Mouse (Mus musculus): Measurements from ENCODE around the gene Tfip11. TPM values are rescaled to one million over a fixed set of nuclear protein-coding genes. Genes with fewer than 3 reads are reported as not detected.

The Tfip11 gene
- polyA plus RNA-seq, 1 experiment from 2014 or later: 19.4 TPM

DNA sequence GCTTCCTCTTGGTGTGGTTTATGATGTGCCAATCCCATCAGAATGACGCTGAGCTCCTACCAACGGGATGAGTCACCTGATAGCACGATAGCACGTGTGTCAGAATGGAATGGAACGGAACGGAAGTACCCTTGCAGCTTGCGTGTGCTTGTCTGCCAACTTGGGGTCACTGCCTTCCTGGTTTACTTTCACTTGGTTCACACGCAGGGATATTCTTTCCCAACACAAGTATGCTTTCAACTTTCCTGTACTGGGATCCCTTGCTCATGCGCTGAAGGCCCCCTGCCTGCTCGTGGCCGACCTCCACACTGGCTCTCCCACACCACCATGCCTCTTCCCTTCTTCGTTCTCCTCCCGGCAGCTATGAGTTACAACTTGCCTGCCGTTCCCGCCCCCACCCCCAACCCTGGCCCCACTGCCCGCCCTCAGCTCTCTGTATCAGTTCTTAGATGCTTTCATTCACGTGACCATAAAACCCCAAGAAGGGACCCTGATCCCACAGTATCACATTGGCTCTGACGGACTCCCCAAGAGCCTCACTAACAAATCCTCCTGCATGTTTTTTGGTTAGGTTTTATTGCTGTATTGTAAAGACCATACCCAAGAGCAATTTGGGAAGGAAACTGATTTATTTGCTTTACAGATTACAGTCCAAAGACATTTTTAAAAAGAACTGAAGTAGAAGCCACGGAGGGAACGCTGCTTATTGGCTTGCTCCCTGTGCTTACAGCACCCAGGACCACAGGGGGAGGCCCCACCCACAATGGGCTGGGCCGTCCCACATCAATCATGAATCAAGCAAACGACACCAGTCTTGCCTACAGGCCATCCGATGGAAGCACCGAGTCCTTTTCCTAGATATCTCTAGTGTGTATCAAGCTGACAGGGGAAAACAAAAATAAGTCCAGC, 1.3 kb upstream of the Tfip11 start:
- peak; percentile 48; the same call in 1 of the 2 replicates for ATAC-seq (ENCODE audit: extremely low read depth, insufficient number of reproducible peaks, low FRiP score, low TSS enrichment)
- peaks cover 25% of the 10 kb centered on the region for H3K36me3 ChIP-seq
- H3K9me3 ChIP-seq: no peaks in the 10 kb centered on the region
- WGBS: 23% methylated on average over 24 of the region's 24 CpGs
- no peaks in the 10 kb centered on the region for H3K27me3 ChIP-seq (replicated peaks)
- peak overlapping the region; percentile 50 for H3K9ac ChIP-seq
- peak overlapping the region; percentile 80 for H3K4me2 ChIP-seq
- H3K4me3 ChIP-seq: peak overlapping the region; percentile 90
- H3K4me1 ChIP-seq: peaks cover 29% of the 10 kb centered on the region
- H3K27ac ChIP-seq (replicated peaks): peak overlapping the region; percentile 77

DNA sequence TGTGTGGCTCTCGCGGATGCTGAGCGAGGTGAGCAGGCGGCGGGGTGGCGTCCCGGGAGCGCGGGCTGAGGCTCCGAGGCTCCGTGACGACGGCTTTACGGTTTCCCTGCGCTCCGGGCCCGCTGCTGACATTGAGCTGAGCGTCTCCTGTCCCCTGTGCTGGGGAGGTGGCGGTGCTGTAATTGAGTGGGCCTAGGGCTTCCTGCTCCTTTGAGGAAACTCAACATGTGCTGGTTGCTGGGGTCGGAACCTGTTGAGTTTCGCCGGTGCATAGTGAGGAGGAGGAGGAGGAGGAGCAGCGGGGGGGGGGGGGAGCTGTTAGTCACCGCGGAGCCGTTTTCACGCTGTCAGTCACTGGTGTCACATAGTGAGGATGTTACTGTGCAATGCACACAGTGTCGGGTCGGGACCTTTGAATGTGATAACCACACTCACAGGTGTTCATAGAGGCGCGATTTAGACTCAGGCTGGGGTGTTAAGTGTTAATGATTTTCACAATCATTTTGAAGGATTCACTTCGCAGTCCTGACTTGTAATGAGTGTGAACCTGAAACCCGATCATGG, 370 bp downstream of the Tfip11 start:
- Histone ChIP-seq H3K36me3 (peaks cover 41% of the 10 kb centered on the region), H3K4me1 (peaks cover 29% of the 10 kb centered on the region), H3K9ac (peak overlapping the region; percentile 92), H3K27ac (replicated peaks) (peak overlapping the region; percentile 26; the same call in 1 of the 2 replicates), H3K27me3 (replicated peaks) (no peaks in the 10 kb centered on the region), H3K9me3 (no peaks in the 10 kb centered on the region), H3K4me2 (peak overlapping the region; percentile 80), H3K4me3 (peak overlapping the region; percentile 90)
- no peak for ATAC-seq (ENCODE audit: extremely low read depth, insufficient number of reproducible peaks, low FRiP score, low TSS enrichment)
- WGBS: 1% methylated on average over 32 of the region's 33 CpGs

DNA sequence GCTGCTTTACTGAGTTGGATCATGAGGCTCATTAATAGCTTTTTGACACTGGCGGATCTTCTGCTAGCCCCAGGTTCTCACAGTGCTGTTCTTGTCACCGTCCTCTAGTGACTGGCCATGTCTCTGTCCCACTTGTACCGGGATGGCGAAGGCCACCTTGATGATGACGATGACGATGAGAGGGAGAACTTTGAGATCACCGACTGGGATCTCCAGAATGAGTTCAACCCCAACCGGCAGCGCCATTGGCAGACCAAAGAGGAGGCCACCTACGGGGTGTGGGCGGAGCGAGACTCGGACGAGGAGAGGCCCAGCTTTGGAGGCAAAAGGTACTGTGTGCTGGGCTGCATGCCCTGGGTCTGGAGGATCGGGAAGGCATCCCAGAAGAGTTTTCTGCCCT, 1.7 kb downstream of the Tfip11 start:
- Histone ChIP-seq H3K9ac (no peak overlapping the region), H3K4me1 (peaks cover 29% of the 10 kb centered on the region), H3K9me3 (no peaks in the 10 kb centered on the region), H3K4me3 (no peak overlapping the region), H3K27ac (replicated peaks) (no peak overlapping the region), H3K27me3 (replicated peaks) (no peaks in the 10 kb centered on the region), H3K36me3 (peaks cover 54% of the 10 kb centered on the region), H3K4me2 (no peak overlapping the region)
- ATAC-seq (ENCODE audit: extremely low read depth, insufficient number of reproducible peaks, low FRiP score, low TSS enrichment): no peak
- 92% methylated on average over 15 of the region's 15 CpGs for WGBS

DNA sequence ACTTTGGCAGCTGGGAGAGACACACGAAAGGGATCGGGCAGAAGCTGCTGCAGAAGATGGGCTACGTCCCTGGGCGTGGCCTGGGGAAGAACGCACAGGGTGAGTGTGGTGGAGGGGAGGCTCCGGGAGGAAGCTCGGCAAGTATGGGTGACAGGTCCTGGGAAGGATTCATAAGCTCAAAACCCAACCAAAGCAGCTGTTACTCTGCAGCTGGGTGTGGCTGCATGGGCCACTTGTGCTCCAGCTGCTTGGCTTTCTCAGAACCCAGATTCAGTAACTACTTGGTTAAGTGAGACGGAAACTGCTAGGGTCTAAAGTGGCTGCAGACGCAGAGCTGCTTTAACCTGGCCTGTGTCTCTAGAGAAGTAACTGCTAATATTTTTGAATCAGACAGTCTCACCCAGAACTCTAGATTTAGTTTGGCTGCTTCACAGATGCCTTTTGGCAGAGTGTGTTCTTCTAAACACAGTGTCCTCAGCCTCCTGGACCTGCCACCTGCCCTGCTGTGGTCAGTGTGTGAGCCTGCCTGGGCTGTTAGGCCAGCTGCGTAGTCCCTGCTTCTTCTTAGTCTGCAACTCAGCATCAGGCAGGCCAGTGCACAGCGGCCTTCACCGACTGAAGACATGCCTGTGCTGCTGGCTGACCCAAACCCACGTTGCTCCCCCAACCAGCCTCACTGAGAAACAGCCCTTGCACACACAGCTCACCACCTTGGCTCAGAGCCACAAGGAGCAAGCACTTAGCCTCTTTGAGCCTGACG, 3.8 kb downstream of the Tfip11 start:
- WGBS: 92% methylated on average over 14 of the region's 14 CpGs
- Histone ChIP-seq H3K4me1 (peaks cover 17% of the 10 kb centered on the region), H3K4me3 (no peak overlapping the region), H3K27me3 (replicated peaks) (no peaks in the 10 kb centered on the region), H3K27ac (replicated peaks) (no peak overlapping the region), H3K9me3 (no peaks in the 10 kb centered on the region), H3K36me3 (peaks cover 76% of the 10 kb centered on the region), H3K9ac (no peak overlapping the region), H3K4me2 (no peak overlapping the region)
- no peak for ATAC-seq (ENCODE audit: extremely low read depth, insufficient number of reproducible peaks, low FRiP score, low TSS enrichment)

DNA sequence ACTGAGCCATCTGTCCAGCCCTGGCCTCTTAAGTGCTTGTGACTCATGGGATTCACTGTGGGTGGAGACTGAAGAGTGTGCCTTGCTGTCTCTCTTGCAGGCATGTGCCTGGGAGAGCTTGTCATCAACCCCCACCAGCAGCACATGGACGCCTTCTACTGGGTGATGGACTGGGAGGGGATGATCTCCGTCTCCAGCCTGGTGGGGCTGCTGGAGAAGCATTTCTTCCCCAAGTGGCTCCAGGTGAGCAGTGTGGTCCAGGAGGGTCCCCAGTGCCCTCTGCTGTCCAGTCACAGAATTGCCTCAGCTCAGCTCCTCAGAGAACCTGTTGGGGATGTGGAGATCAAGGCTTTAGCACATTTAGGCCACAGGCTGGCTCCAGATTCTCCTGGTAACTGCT, 9.3 kb downstream of the Tfip11 start:
- Histone ChIP-seq H3K9ac (no peak overlapping the region), H3K9me3 (no peaks in the 10 kb centered on the region), H3K27me3 (replicated peaks) (no peaks in the 10 kb centered on the region), H3K4me1 (no peaks in the 10 kb centered on the region), H3K36me3 (peaks cover 98% of the 10 kb centered on the region), H3K4me3 (no peak overlapping the region), H3K4me2 (no peak overlapping the region), H3K27ac (replicated peaks) (no peak overlapping the region)
- no peak for ATAC-seq (ENCODE audit: extremely low read depth, insufficient number of reproducible peaks, low FRiP score, low TSS enrichment)
- WGBS: 35% methylated on average over 2 of the region's 2 CpGs

DNA sequence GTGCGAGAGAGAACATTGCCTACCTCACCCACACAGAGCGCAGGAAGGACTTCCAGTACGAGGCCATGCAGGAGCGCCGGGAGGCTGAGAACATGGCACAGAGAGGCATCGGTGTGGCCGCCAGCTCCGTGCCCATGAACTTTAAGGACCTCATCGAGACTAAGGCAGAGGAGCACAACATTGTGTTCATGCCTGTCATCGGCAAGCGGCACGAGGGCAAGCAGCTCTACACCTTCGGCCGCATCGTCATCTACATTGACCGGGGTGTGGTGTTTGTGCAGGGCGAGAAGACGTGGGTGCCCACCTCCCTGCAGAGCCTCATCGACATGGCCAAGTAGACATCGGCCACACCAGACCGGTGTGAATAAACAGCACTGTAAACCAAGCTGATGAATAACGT, 10.8 kb downstream of the Tfip11 start:
- Histone ChIP-seq H3K27me3 (replicated peaks) (no peaks in the 10 kb centered on the region), H3K4me3 (no peak overlapping the region), H3K9ac (no peak overlapping the region), H3K36me3 (peaks cover 90% of the 10 kb centered on the region), H3K4me1 (peaks cover 5% of the 10 kb centered on the region), H3K9me3 (no peaks in the 10 kb centered on the region), H3K27ac (replicated peaks) (no peak overlapping the region), H3K4me2 (no peak overlapping the region)
- 91% methylated on average over 22 of the region's 22 CpGs for WGBS
- ATAC-seq (ENCODE audit: extremely low read depth, insufficient number of reproducible peaks, low FRiP score, low TSS enrichment): no peak

DNA sequence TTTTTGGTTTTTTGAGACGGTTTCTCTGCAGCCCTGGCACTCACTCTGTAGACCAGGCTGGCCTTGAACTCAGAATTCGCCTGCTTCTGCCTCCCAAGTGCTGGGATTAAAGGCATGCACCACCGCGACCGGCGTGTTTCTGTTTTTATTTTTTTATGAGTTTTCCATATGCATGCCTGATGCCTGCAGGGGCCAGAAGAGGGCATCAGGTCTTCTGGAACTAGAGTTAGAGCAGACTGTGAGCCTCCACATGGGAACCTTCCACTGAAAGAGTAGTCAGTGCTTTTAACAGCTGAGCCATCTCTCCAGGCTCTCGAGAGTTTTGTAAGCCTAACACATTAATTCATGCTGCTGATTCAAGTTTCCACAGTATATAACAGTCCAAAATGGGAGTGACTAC, 13.1 kb downstream of the Tfip11 start:
- Histone ChIP-seq H3K27me3 (replicated peaks) (no peaks in the 10 kb centered on the region), H3K36me3 (peaks cover 68% of the 10 kb centered on the region), H3K4me3 (no peak overlapping the region), H3K9me3 (no peaks in the 10 kb centered on the region), H3K4me2 (no peak overlapping the region), H3K9ac (no peak overlapping the region), H3K27ac (replicated peaks) (no peak overlapping the region), H3K4me1 (peaks cover 17% of the 10 kb centered on the region)
- WGBS: 71% methylated on average over 7 of the region's 7 CpGs
- ATAC-seq (ENCODE audit: extremely low read depth, insufficient number of reproducible peaks, low FRiP score, low TSS enrichment): no peak

DNA sequence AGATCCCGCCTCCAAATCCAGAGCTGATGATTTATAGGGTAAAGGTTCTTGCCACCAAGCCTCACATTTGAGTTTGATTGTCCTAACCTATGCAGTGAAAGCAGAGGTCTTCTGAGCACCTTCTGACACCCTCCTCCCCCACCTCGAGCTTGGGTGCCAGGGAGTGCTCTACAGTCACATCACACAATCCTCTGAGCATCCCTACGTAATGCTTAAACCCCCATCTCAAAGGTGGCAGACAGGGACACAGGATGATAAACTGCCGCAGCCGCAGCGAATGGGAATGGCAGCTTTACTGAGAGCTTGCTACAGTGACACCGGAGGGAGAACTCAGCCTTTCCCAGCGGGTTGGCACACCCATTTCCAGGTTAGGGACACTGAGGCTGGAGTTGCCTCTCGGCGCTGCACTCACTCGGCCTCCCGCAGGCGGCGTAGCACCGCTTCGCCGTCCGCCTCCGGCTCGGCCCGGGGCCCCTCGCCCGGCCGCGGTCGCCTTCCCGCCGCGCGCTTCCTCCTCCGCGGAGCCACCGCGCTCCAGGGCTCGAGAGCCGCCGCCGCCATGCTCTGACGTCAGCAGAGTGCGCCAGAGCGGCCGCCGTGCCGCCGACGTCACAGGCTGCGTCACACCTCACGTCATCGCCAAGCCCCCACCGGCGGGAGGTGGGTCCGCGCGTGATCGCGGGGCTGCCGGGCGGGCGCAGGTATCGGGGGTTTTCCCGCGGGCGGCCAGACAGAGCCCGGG, 16.5 kb downstream of the Tfip11 start, which contains the start of the genes Srrd and Hps4:
TSS of gene Srrd (minus strand) at position 578 of the 742 bp plus-strand sequence.
TSS of gene Hps4 (plus strand) at position 621 of the 742 bp plus-strand sequence.
- Histone ChIP-seq H3K27ac (replicated peaks) (peak within 1 kb of the TSS; percentile 21), H3K27me3 (replicated peaks) (no peaks in the 10 kb centered on the region), H3K9ac (peak within 1 kb of the TSS; percentile 93), H3K4me2 (peak within 1 kb of the TSS; percentile 86), H3K4me3 (peak within 1 kb of the TSS; percentile 75), H3K4me1 (peaks cover 20% of the 10 kb centered on the region), H3K9me3 (no peaks in the 10 kb centered on the region), H3K36me3 (peaks cover 53% of the 10 kb centered on the region)
- peak; percentile 60 for ATAC-seq (ENCODE audit: extremely low read depth, insufficient number of reproducible peaks, low FRiP score, low TSS enrichment)
- 1% methylated on average over 56 of the region's 64 CpGs for WGBS

DNA sequence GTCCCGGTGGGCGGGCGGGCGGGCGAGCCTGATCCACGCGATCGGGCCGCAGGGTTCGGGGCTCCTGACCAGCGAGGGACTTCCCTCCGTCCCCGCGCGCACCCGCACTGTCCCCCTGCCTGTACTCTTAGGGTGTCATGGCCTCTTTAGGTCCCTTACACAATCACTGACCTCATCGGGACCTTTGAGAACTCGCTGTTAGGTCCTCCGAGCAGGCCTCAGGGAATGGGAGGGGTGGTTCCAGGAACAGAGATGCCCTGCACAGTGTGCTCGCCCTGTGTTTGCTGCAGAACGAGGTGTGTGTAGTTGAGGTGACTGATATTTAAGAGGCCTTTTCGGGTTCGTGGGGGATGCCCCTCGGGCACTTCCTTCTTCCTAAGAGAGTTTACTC, 17.0 kb downstream of the Tfip11 start:
- WGBS: 1% methylated on average over 17 of the region's 24 CpGs
- Histone ChIP-seq H3K27me3 (replicated peaks) (no peaks in the 10 kb centered on the region), H3K9me3 (no peaks in the 10 kb centered on the region), H3K4me2 (peak overlapping the region; percentile 86), H3K4me1 (peaks cover 20% of the 10 kb centered on the region), H3K27ac (replicated peaks) (peak overlapping the region; percentile 21), H3K4me3 (peak overlapping the region; percentile 75), H3K9ac (peak overlapping the region; percentile 93), H3K36me3 (peaks cover 53% of the 10 kb centered on the region)
- peak; percentile 55 for ATAC-seq (ENCODE audit: extremely low read depth, insufficient number of reproducible peaks, low FRiP score, low TSS enrichment)

DNA sequence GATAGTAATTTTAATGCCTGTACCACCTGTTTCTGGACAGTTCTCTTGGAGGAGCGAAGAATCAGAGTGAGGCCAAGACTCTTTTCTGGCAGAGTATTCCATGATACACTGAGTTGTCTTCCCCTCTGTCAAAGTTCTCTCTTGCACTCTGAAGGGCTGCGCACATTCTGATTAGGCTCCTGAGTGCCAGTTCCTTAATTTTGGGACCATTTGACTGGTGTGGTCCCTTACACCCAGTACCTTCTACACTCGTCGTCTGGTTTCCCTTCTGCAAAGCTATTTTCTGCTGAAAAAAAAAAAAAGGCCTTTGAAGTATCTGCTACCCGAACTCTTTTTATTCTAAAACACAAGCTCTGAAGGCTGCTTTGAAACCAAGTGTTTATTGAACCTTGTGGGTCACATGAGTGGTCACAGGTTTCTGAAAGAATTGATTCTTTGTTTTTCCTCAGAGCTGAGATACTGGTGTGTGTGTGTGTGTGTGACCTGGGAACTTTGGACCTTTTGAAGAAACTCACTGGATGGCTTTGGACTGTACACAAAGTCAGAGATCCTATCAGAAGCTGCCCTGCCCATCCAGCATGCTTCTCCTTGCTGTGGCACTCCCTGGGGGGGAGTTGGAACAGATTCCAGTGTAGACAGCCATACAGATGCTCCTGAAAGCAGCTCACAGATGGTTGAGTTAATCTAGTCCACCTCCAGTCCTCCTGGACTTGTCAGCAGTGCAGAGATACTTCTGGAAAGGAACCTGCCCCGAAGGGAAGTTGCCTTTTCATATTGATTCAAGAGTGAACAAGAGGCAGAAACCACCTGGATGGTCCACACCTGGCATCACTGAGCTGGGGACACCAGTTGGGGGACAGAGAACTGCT, 18.2 kb downstream of the Tfip11 start:
- no peak for ATAC-seq (ENCODE audit: extremely low read depth, insufficient number of reproducible peaks, low FRiP score, low TSS enrichment)
- H3K4me2 ChIP-seq: no peak overlapping the region
- peaks cover 51% of the 10 kb centered on the region for H3K36me3 ChIP-seq
- 77% methylated on average over 6 of the region's 6 CpGs for WGBS
- no peaks in the 10 kb centered on the region for H3K9me3 ChIP-seq
- H3K27ac ChIP-seq (replicated peaks): no peak overlapping the region
- peaks cover 20% of the 10 kb centered on the region for H3K4me1 ChIP-seq
- no peaks in the 10 kb centered on the region for H3K27me3 ChIP-seq (replicated peaks)
- peak overlapping the region; percentile 75; the same call in 1 of the 2 replicates for H3K4me3 ChIP-seq
- H3K9ac ChIP-seq: peak overlapping the region; percentile 93; the same call in 1 of the 2 replicates

All from heart, embryonic 13.5 days (tissue).